Mouse (Mus musculus): ENCODE measurements around the gene Ccin. TPM values are rescaled to one million over a fixed set of nuclear protein-coding genes. Genes with fewer than 3 reads are reported as not detected.
A peak's percentile ranks its signal among the peaks of the same experiment; 100 is the strongest.

Ccin gene
- total RNA-seq, 2 experiments from 2014 or later = not detected

DNA sequence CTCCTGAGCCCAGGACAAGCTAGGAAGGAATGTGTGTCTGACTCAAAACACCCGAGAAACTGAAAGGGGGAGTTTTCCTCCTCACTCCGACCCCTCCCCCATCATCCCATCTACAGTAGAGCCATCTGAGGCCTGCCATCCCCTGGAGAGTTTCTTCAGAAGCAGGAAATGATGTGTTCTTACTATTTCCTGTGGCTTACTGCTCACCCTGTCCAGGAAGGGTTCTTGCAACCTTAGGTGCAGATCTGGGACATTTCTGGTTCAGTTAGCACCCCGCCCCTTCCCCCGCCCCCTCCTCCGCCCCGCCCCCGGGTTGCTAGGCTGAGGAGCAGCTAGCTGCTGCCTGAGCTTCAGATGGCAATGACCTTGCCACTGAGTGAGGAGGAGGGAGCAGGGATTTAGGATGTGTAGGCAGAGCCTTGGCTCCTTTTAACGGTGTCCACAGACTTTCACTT lies 11.1 kb upstream of the Ccin start:
- peak; percentile 66 for ATAC-seq (replicated peaks; ENCODE audit: low FRiP score, low TSS enrichment, poor library complexity, severe bottlenecking)

DNA sequence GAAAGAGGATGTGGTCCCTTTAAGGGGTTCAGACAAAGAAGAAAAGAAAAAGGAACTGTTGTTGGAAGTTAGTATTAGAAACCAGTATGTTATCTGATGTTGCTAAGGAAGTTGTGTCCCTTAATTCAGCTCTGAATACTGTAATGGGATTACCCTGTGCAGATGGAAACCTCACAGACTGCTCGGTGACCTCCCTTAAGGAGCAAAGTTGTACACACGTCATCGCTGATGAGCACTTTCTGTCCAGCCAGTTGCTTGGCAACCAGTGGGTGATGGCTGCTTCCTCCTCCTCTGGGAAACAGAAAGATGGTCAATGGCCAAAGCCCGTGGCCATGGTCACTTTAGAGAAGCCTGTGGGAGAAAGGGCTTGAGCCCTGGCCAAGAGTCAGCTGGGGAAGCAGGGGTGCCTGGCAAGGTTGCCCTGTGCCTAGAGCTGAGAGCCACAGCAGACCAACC lies 9.7 kb upstream of the Ccin start:
- ATAC-seq (replicated peaks; ENCODE audit: low FRiP score, low TSS enrichment, poor library complexity, severe bottlenecking) = peak; percentile 29; the same call in 1 of the 2 replicates

DNA sequence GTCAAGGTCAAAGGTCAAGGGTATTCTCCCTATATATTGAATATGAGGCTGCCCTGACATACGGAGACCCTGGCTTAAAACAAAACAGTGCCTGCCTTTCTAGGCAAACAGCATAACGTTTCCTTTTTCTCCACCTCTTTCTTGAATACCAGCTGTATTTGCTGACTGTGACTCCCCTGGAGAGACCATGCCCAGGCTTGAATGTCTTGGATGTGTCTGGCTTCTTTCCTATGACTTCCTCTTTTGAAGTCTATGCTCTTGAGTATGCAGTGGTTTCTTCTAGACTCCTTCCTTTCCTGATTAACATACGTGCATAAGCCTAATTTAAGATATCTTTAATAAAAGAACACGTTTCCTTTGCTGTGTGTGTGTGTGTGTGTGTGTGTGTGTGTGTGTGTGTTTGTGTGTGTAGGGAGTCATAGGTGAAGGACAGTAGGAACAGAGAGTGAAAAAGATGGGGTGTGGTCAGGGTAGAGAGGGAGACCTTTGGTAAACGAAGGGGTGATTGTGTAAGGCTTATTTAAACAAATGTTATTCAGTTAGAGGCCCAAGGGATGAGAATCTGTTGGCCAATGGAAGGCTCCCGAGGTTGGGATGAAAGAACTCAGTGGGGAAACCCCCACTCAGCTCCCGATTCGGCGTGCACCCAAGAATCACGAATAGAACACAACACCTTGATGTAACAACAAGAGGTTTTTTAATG lies 8.2 kb upstream of the Ccin start:
- no peak for ATAC-seq (replicated peaks; ENCODE audit: low FRiP score, low TSS enrichment, poor library complexity, severe bottlenecking)

DNA sequence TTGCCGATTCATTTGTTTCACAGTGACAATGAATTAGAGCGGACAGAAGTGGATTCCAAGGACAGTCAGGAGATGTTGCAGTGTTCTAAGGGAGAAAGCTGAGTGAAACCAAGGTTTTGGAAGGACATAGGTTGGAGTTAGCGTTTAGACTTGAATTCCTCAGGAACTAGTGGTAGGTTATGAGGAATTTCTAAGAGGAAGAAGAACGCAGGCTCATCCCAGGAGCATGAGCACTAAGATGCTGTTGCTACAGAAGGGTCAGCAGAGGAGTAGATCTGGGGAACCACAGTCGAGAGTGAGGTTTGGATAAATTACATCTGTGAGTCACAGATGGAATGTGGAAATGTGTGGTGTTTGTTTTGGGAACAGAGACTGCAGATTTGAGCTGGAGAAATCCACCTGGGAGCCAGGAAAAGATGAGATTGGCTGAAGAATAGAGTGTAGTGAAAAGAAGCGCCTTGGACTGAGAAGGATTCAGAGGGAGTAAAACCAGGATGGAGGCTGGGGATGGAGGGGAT lies 7.0 kb upstream of the Ccin start:
- ATAC-seq (replicated peaks; ENCODE audit: low FRiP score, low TSS enrichment, poor library complexity, severe bottlenecking) = no peak

DNA sequence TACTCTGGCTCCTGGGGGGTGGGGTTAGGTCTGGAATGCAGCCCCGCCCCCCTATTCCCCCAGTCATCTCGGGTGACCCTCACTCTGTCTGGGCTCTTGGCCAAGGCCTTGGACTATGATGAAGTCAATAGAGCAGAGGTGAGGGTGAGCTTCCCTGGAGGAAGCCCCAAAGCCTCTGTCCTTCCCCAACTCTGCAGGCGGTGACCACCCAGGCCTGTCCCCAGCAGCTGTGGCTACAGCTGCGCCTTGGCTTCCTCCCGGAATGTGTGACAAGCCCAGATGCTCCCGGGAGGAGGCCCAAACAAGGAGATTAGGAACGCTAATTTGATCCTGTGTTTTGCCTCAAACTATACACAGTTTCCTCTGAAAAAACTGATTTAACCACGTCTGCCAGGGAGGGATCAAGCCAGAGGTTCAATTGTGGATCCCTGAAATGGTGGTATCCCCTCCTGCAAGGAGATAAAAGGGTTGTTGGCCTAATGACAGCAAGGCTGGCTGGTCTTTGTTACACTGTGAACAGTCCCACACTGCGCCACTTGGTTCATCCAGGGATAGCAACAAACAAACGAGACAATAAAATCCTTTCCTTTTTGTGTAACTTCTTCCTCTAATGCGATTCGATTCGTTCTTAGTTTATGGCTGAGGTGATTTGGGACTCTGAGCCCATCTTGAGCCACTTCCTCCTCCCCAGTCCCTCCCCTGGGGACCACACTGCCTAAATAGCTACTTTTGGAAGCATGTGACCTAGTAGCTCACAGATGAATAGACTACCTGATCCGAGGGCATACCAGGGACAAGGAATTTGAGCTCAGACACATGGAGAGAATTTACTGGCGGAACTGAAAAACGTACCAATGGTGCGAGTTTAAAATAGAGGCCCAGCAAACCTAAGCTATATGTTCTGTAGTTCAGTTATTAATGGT lies 4.5 kb upstream of the Ccin start:
- ATAC-seq (replicated peaks; ENCODE audit: low FRiP score, low TSS enrichment, poor library complexity, severe bottlenecking) = no peak

DNA sequence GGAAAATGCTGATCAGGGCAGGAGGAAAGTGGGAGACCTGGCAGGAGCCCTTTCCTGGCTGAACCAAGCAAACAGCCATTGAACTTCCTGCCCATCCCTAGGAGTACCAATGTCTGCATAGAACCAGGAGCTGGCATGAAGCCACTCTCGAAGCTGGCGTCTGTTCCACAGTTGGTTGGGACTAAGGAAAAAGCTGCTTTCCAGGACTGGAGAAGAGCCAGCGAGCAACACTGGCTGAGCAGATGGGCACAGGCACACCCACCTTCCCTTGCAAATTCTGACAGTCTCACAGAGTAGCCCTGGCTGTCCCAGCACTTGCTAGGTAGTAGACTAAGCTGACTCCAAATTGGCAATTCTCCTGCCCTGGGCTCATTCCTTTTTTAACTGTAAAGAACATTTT lies 3.5 kb upstream of the Ccin start:
- ATAC-seq (replicated peaks; ENCODE audit: low FRiP score, low TSS enrichment, poor library complexity, severe bottlenecking) = no peak

DNA sequence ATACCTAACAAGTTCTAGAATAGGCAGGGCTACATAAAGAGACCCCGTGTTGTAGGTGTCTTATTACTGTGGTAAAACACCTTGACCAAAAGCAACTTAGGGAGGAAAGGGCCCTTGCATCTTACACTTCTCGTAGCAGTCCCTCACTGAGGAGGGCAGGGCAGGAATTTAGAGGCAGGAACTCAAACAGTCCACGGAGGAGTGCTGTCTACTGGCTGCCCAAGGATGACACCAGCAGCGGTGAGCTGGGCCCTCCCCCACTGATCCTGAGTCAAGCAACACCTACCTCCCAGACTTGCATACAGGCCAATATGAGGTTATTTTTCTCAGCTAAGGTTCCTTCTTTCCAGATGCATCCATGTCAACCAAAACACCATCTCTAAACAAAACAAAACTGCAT lies 3.0 kb upstream of the Ccin start:
- ATAC-seq (replicated peaks; ENCODE audit: low FRiP score, low TSS enrichment, poor library complexity, severe bottlenecking) = no peak

DNA sequence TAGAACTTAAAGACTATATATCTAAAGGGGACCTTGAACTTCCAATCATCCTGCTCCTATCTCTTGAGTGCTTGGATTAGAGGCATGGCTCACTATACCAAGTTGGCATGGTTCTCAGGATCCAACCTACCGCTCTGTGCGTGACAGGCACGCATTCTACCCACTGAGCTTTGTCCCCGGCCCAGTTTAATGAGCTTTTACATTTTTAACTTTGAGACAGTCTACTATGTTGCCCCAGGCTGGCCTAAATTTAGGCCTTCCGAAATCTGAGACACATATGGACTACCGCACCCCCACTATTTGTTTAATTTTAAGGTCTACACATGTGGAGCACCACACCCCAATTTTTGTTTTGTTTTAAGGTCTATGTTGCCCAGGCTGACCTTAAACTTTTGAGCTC lies 2.4 kb upstream of the Ccin start:
- ATAC-seq (replicated peaks; ENCODE audit: low FRiP score, low TSS enrichment, poor library complexity, severe bottlenecking) = no peak

DNA sequence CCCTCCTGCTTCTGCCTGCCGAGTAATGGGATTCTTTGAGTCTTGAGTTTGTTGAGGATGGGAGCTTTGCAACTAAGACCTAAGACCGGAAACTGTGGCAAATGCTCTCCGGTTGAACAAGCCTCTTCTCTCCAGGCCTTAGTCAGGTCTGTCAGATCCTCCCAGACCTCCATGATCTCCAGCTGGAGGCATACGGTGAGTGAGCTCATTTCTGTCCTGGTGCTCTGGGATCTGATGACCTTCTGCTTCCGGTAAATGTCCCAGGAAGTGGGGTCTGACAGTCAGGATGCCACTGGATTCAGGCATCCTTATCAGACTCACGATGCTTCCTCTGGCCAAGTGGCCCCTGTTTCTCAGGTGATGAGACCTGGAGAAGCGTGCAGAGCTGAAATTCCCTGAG lies 2.0 kb upstream of the Ccin start:
- ATAC-seq (replicated peaks; ENCODE audit: low FRiP score, low TSS enrichment, poor library complexity, severe bottlenecking) = no peak

DNA sequence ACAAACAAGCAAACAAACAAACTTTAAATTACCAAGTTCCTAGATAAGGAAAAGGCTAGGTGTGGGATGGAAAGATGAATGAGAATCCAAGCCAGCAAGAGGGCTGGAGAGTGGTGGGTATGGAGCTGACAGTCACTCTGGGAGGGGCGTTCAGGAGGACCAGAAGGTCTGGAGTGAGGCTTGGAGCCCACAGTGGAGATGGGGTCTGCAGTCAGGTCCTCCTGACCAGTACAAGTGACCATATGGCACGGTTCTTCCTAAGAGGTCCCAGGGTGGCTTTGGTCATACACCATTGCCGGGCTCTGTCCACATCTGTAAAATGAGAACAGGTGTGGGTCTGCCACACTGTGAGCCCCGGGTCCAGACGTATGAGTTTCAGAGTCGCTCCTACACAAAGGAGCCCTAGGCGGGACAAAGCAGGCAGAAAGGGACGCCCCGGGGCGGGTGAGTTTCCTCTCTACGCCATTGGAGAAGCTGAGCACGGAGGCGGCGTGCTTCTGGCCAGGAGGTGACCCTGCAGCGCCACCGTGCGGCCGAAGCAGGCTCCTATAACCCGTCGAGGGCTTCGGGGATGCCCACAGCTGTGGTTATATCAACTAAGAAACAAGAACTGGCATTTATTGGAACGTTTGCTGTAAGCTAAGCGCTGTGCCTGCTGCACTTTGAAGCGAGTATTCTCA lies 1.1 kb upstream of the Ccin start:
- ATAC-seq (replicated peaks; ENCODE audit: low FRiP score, low TSS enrichment, poor library complexity, severe bottlenecking) = peak; percentile 96

DNA sequence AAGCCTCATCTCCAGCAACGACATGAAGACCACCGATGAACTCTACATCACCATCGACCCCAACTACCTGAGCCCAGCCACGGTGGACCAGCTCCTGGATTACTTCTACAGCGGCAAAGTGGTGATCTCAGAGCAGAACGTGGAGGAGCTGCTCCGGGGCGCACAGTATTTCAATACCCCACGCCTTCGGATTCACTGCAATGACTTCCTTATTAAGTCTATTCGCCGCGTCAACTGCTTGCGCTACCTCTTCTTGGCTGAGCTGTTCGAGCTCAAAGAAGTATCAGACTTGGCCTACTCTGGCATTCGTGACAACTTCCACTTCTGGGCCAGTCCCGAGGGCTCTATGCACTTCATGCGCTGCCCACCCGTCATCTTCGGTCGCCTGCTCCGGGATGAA lies 473 bp downstream of the Ccin start:
- no peak for ATAC-seq (replicated peaks; ENCODE audit: low FRiP score, low TSS enrichment, poor library complexity, severe bottlenecking)

DNA sequence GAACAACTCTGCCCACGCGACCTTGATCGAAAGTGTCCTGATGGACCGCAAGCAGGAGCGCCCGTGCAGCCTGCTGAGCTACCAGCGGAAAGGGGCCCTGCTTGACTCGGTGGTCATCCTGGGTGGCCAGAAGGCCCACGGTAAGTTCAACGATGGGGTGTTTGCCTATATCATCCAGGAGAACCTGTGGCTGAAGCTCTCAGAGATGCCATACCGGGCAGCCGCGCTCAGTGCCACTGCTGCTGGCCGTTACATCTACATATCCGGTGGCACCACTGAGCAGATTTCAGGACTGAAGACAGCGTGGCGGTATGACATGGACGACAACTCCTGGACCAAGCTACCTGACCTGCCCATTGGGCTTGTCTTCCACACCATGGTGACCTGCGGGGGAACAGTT lies 1.0 kb downstream of the Ccin start:
- no peak for ATAC-seq (replicated peaks; ENCODE audit: low FRiP score, low TSS enrichment, poor library complexity, severe bottlenecking)

DNA sequence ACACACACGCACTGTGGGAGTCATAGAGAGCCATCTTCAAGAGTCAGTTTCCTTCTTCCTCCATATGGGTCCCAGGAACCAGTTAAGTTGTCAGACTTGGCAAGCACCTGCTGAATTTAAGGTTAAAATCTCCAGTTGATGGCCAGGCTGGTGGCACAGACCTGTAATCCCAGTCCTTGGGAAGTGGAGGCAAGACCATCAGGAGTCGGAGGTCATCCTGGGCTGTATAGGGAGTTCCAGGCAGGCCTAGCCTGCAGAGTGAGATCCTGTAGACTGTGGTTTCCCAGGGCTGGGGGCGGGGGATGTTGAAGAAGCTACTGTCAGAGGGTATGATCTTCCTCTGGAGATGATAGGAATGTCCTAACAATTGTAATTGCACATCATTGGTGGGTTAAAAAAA lies 5.7 kb downstream of the Ccin start:
- ATAC-seq (replicated peaks; ENCODE audit: low FRiP score, low TSS enrichment, poor library complexity, severe bottlenecking) = no peak

DNA sequence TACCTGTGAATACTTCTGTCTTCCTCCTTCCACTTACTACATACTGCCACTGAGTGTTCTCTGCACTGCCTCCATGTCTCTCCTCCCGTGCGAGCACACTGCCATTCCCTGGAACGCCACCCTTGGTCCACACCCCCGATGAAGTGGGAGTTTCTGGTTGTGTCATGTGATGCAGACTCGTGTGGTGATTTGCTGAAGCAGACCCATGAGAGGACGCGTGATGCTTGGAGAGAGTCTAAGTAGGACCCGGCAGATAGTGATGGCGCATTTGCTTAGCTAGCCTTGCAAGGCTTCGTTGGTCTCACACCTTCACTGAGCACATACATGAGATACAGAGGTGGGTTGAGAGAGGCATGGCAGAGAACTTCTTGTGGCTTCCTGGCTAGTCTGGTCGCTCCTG lies 9.8 kb downstream of the Ccin start:
- ATAC-seq (replicated peaks; ENCODE audit: low FRiP score, low TSS enrichment, poor library complexity, severe bottlenecking) = no peak

DNA sequence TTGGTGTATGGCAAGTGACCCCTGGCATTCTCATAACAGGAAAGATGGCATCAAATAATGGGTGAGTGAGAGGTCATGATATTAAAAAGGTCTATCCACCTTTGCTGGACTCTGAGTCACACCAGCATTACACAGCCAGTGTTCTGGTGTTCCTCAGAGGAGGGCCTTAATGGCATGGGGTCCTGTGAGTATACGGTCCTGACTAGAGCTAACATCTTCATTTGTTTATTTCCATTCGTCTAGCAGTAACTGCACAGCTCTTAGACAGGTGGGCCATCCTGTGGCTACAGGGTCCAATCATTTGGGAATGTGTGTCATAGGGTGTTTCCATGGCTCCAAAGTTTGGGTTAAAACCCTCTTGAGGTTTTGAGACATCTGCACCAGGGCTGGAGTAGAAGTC lies 11.1 kb downstream of the Ccin start:
- ATAC-seq (replicated peaks; ENCODE audit: low FRiP score, low TSS enrichment, poor library complexity, severe bottlenecking) = no peak

DNA sequence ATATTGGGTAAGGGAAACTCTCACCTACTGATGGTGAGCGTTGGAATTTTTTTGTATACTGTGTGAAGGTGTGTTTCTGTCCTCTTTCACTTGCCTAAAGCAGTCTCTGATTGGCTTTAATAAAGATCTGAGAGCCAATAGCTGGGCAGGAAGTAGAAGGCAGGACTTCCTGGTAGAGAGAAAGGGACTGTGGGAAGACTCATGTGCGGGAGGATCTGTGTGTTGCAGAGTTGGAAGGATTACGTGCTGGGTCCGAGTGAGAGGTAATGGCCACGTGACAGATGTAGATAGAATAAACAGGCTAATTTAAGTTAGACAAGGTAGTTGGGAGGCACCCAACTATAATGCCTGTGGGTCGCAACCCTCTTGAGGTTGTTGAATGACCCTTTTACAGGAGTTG lies 20.3 kb downstream of the Ccin start:
- ATAC-seq (replicated peaks; ENCODE audit: low FRiP score, low TSS enrichment, poor library complexity, severe bottlenecking) = peak; percentile 79

DNA sequence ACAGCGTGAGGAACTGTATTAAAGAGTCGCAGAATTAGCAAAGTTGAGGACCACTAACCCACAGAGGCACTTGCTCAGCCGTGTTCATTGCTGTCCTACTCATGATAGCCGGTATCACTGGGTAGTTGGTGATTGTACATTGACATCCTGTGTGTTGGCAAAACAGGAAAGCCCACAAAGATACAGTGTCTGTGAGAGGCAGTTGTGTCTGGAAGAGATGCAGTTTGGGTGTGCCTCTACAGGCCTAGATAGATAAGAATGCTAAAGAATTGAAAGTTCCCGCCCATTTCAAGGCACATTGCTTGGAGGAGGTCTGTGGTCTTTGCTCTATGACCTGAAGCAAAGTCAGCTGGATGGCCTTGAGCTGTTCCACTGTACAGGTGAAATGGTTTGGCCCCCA lies 20.8 kb downstream of the Ccin start, which contains the start of gene Clta:
Gene Clta, plus strand, starts transcription at position 327 of the 400 bp plus-strand sequence.
- ATAC-seq (replicated peaks; ENCODE audit: low FRiP score, low TSS enrichment, poor library complexity, severe bottlenecking) = peak; percentile 98

DNA sequence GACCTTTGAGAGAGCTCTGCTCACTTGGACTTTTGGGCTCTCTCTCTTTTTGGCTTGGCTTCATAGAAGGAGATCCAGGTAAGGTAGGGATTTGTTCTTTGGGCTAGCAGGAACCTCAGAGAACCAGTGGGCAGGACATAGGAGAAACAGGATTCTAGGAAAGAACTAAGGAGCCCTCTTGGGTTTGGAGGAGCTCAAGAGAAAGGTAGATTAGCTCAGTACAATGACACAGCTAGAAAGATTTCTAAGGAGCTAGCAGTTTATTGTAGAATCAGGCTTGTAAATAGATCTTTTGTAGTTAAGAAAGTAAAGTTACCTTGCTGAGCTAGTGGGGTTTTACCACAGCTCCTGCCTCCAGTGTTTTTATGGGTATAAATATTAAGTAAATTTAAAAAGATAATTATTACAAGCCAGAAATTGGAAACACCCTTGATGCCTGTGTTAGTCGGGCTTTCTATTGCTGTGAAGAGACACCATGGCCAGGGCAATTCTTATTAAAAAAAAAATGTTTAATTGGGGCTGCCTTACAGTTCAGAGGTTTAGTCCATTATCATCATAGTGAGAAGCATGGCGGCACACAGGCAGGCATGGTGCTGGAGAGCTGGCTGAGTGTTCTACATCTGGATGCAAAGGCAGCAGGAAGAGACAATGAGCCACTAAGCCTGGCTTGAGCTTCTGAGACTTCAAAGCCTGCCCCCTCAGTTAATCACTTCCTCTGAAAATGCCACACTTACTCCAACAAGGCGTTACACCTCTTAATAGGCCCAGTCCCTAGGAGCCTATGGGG lies 21.5 kb downstream of the Ccin start:
- ATAC-seq (replicated peaks; ENCODE audit: low FRiP score, low TSS enrichment, poor library complexity, severe bottlenecking) = no peak

DNA sequence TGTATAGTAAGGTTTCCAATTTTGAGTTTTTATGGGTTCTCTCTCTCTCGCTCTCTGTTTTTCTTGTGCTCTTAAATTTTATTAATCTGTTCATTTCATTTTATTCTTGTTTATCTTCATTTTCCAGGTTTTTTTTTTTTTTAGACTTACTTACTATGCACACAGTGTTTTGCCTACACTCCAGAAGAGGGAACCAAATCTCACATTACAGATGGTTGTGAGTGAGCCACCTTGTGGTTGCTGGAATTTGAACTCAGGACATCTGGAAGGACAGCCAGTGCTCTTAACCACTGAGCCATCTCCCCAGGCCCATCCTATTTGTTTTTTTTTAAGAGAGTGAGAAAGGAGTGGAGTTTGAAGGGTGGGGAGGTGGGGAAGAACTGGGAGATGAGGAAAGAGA lies 26.9 kb downstream of the Ccin start:
- no peak for ATAC-seq (replicated peaks; ENCODE audit: low FRiP score, low TSS enrichment, poor library complexity, severe bottlenecking)

Measured in megakaryocyte-erythroid progenitor cell, adult 5-6 weeks (primary cell).